Mouse (Mus musculus) heart, embryonic 12.5 days (tissue): ENCODE results near the gene Zmat3. TPM values are rescaled to one million over a fixed set of nuclear protein-coding genes. Genes with fewer than 3 reads are reported as not detected.

Experiments used
- ATAC-seq: fragments of 200-750 bp; cut with Nextera tagmentation; 2 replicates; pipeline ENCODE4 v1.8.0; 2017; ENCODE audit warnings: moderate TSS enrichment, moderate library complexity; ENCODE audit not compliant: insufficient number of reproducible peaks, low FRiP score
- H3K27ac ChIP-seq: fragments of 300-500 bp; sonication (generic); 2 replicates; pipeline ENCODE4 v1.5.1; 2016; ENCODE audit warnings: mild to moderate bottlenecking, moderate library complexity; ENCODE audit not compliant: poor library complexity, severe bottlenecking
- H3K27me3 ChIP-seq: fragments of 300-500 bp; sonication (generic); replicated peaks from 2 replicates; pipeline ENCODE4 v1.6.1; 2016; ENCODE audit warnings: mild to moderate bottlenecking, moderate library complexity
- H3K36me3 ChIP-seq: fragments of 300-500 bp; sonication (generic); 2 replicates; pipeline ENCODE4 v1.6.1; 2016; ENCODE audit warnings: mild to moderate bottlenecking, moderate library complexity
- H3K4me1 ChIP-seq: fragments of 300-500 bp; sonication (generic); replicated peaks from 2 replicates; pipeline ENCODE4 v1.6.1; 2016; ENCODE audit warnings: mild to moderate bottlenecking
- H3K4me2 ChIP-seq: fragments of 300-500 bp; sonication (generic); 2 replicates; pipeline ENCODE4 v1.6.1; 2016; ENCODE audit warnings: mild to moderate bottlenecking, moderate library complexity
- H3K4me3 ChIP-seq: fragments of 300-500 bp; sonication (generic); 2 replicates; pipeline ENCODE4 v1.5.1; 2016; ENCODE audit warnings: mild to moderate bottlenecking
- H3K9ac ChIP-seq: fragments of 300-500 bp; sonication (generic); 2 replicates; pipeline ENCODE4 v1.6.1; 2016; ENCODE audit warnings: mild to moderate bottlenecking, moderate library complexity
- H3K9me3 ChIP-seq: fragments of 300-500 bp; sonication (generic); replicated peaks from 2 replicates; pipeline ENCODE4 v1.6.1; 2016; ENCODE audit warnings: mild to moderate bottlenecking, moderate library complexity
- WGBS: fragments of 180-500 bp; shearing (Covaris S2); methylation state at CpG from one replicate; pipeline ENCODE4 v1.1.7; 2016; 5-methylcytosine and 5-hydroxymethylcytosine counted together
- polyA plus RNA-seq: library from polyadenylated mRNA; unstranded; fragments of >200 nt; fragmentation: Nextera tagmentation; extraction: Ambion mirVana; gene quantifications from 2 replicates; pipeline ENCODE4 v1.2.1, GENCODE M21; 2016

Gene Zmat3
- polyA plus RNA-seq, 1 experiment from 2014 or later: 5.1 TPM

- WGBS: 2% methylated on average over 7 of the region's 7 CpGs
- Histone ChIP-seq H3K36me3 (no peaks in the 10 kb centered on the region), H3K4me1 (peaks cover 32% of the 10 kb centered on the region), H3K4me3 (peak overlapping the region; percentile 92), H3K27me3 (no peaks in the 10 kb centered on the region), H3K9me3 (no peaks in the 10 kb centered on the region), H3K27ac (peak overlapping the region; percentile 98; the same call in 1 of the 2 replicates), H3K4me2 (peak overlapping the region; percentile 68), H3K9ac (peak overlapping the region; percentile 95)
- no peak for ATAC-seq
Measured at GRCm38 (mm10) chr3:32398175-32398538, 32.3 kb upstream of the Zmat3 start.

- no peaks in the 10 kb centered on the region for H3K27me3 ChIP-seq
- H3K4me3 ChIP-seq: peak within 1 kb of the TSS; percentile 92
- H3K9me3 ChIP-seq: no peaks in the 10 kb centered on the region
- H3K4me2 ChIP-seq: peak within 1 kb of the TSS; percentile 79
- ATAC-seq: peak; percentile 71
- H3K27ac ChIP-seq: peak within 1 kb of the TSS; percentile 98
- H3K36me3 ChIP-seq: no peaks in the 10 kb centered on the region
- H3K9ac ChIP-seq: peak within 1 kb of the TSS; percentile 95
- H3K4me1 ChIP-seq: peaks cover 28% of the 10 kb centered on the region
- under 1% methylated on average over 50 of the region's 65 CpGs for WGBS
Measured at GRCm38 (mm10) chr3:32397461-32398174, 31.8 kb upstream of the Zmat3 start, which contains the start of gene Pik3ca. Gene Pik3ca (plus strand): TSS chr3:32397671.

- H3K4me3 ChIP-seq: peak overlapping the region; percentile 92
- peak overlapping the region; percentile 95 for H3K9ac ChIP-seq
- peak overlapping the region; percentile 79 for H3K4me2 ChIP-seq
- peak; percentile 98 for ATAC-seq
- H3K4me1 ChIP-seq: peaks cover 26% of the 10 kb centered on the region
- WGBS: under 1% methylated on average over 62 of the region's 77 CpGs
- H3K27me3 ChIP-seq: no peaks in the 10 kb centered on the region
- H3K27ac ChIP-seq: peak overlapping the region; percentile 98
- H3K9me3 ChIP-seq: no peaks in the 10 kb centered on the region
- no peaks in the 10 kb centered on the region for H3K36me3 ChIP-seq
Measured at GRCm38 (mm10) chr3:32396794-32397460, 31.1 kb upstream of the Zmat3 start.

- H3K36me3 ChIP-seq: no peaks in the 10 kb centered on the region
- no peaks in the 10 kb centered on the region for H3K27me3 ChIP-seq
- peaks cover 19% of the 10 kb centered on the region for H3K4me1 ChIP-seq
- H3K9ac ChIP-seq: peak overlapping the region; percentile 69
- peak overlapping the region; percentile 98 for H3K27ac ChIP-seq
- peak overlapping the region; percentile 92 for H3K4me3 ChIP-seq
- no peak for ATAC-seq
- H3K9me3 ChIP-seq: no peaks in the 10 kb centered on the region
- H3K4me2 ChIP-seq: peak overlapping the region; percentile 79
- WGBS: 18% methylated on average over 23 of the region's 24 CpGs
Measured at GRCm38 (mm10) chr3:32395771-32396551, 30.1 kb upstream of the Zmat3 start.

GRCm38 (mm10) chr3:32393986-32394385 is 28.2 kb upstream of the Zmat3 start:
- Histone ChIP-seq H3K4me1 (peaks cover 5% of the 10 kb centered on the region), H3K27ac (no peak overlapping the region), H3K27me3 (no peaks in the 10 kb centered on the region), H3K36me3 (no peaks in the 10 kb centered on the region), H3K4me3 (no peak overlapping the region), H3K9ac (no peak overlapping the region), H3K4me2 (no peak overlapping the region), H3K9me3 (no peaks in the 10 kb centered on the region)
- ATAC-seq: no peak
- WGBS: 84% methylated on average over 8 of the region's 8 CpGs

GRCm38 (mm10) chr3:32392841-32393240 is 27.0 kb upstream of the Zmat3 start:
- no peaks in the 10 kb centered on the region for H3K27me3 ChIP-seq
- WGBS: 81% methylated on average over 4 of the region's 4 CpGs
- no peak overlapping the region for H3K4me2 ChIP-seq
- no peaks in the 10 kb centered on the region for H3K4me1 ChIP-seq
- ATAC-seq: no peak
- H3K4me3 ChIP-seq: no peak overlapping the region
- H3K27ac ChIP-seq: no peak overlapping the region
- H3K36me3 ChIP-seq: no peaks in the 10 kb centered on the region
- no peaks in the 10 kb centered on the region for H3K9me3 ChIP-seq
- H3K9ac ChIP-seq: no peak overlapping the region

- no peaks in the 10 kb centered on the region for H3K4me1 ChIP-seq
- H3K36me3 ChIP-seq: no peaks in the 10 kb centered on the region
- no peaks in the 10 kb centered on the region for H3K27me3 ChIP-seq
- no peak overlapping the region for H3K4me2 ChIP-seq
- no peak overlapping the region for H3K4me3 ChIP-seq
- 63% methylated on average over 3 of the region's 3 CpGs for WGBS
- ATAC-seq: no peak
- no peak overlapping the region for H3K9ac ChIP-seq
- no peaks in the 10 kb centered on the region for H3K9me3 ChIP-seq
- no peak overlapping the region for H3K27ac ChIP-seq
Measured at GRCm38 (mm10) chr3:32381556-32381955, 15.7 kb upstream of the Zmat3 start.

- no peak overlapping the region for H3K9ac ChIP-seq
- H3K4me3 ChIP-seq: no peak overlapping the region
- H3K9me3 ChIP-seq: no peaks in the 10 kb centered on the region
- no peaks in the 10 kb centered on the region for H3K4me1 ChIP-seq
- 36% methylated on average over 2 of the region's 2 CpGs for WGBS
- H3K36me3 ChIP-seq: no peaks in the 10 kb centered on the region
- no peak overlapping the region for H3K4me2 ChIP-seq
- H3K27me3 ChIP-seq: no peaks in the 10 kb centered on the region
- ATAC-seq: no peak
- no peak overlapping the region for H3K27ac ChIP-seq
Measured at GRCm38 (mm10) chr3:32379891-32380290, 14.1 kb upstream of the Zmat3 start.

GRCm38 (mm10) chr3:32373236-32373635 is 7.4 kb upstream of the Zmat3 start:
- H3K4me3 ChIP-seq: no peak overlapping the region
- H3K4me1 ChIP-seq: no peaks in the 10 kb centered on the region
- ATAC-seq: no peak
- no peak overlapping the region for H3K27ac ChIP-seq
- no peaks in the 10 kb centered on the region for H3K36me3 ChIP-seq
- H3K9me3 ChIP-seq: no peaks in the 10 kb centered on the region
- H3K4me2 ChIP-seq: no peak overlapping the region
- no peaks in the 10 kb centered on the region for H3K27me3 ChIP-seq
- 80% methylated on average over 6 of the region's 6 CpGs for WGBS
- H3K9ac ChIP-seq: no peak overlapping the region

- Histone ChIP-seq H3K36me3 (no peaks in the 10 kb centered on the region), H3K4me1 (no peaks in the 10 kb centered on the region), H3K4me3 (no peak overlapping the region), H3K9me3 (no peaks in the 10 kb centered on the region), H3K9ac (no peak overlapping the region), H3K27me3 (no peaks in the 10 kb centered on the region), H3K4me2 (no peak overlapping the region), H3K27ac (no peak overlapping the region)
- 81% methylated on average over 8 of the region's 8 CpGs for WGBS
- no peak for ATAC-seq
Measured at GRCm38 (mm10) chr3:32372470-32372869, 6.7 kb upstream of the Zmat3 start.

GRCm38 (mm10) chr3:32371957-32372356 is 6.1 kb upstream of the Zmat3 start:
- Histone ChIP-seq H3K36me3 (no peaks in the 10 kb centered on the region), H3K9me3 (no peaks in the 10 kb centered on the region), H3K4me2 (no peak overlapping the region), H3K4me3 (no peak overlapping the region), H3K27me3 (no peaks in the 10 kb centered on the region), H3K9ac (no peak overlapping the region), H3K27ac (no peak overlapping the region), H3K4me1 (no peaks in the 10 kb centered on the region)
- 66% methylated on average over 7 of the region's 7 CpGs for WGBS
- ATAC-seq: no peak
